Mouse (Mus musculus) splenic B cell, adult 2 months (primary cell): ENCODE measurements around the gene Tmod2.
"Not testable (repeated sequence)": the region's sequence is repeated elsewhere in the genome, so short reads cannot be mapped to it uniquely, and the experiment has no call there.

ENCODE experiments used
- DNase-seq: peaks from one replicate; pipeline ENCODE4 v3.0.0-alpha.2; 2011; ENCODE audit warnings: low read depth, low spot score
- H3K27me3 ChIP-seq: 2 replicates; pipeline ENCODE4 v1.6.1; 2012; ENCODE audit warnings: mild to moderate bottlenecking, low read length, moderate library complexity, mixed read lengths; ENCODE audit not compliant: control insufficient read depth, poor library complexity, insufficient read depth, severe bottlenecking
- H3K36me3 ChIP-seq: 2 replicates; pipeline ENCODE4 v1.6.1; 2012; ENCODE audit warnings: mild to moderate bottlenecking, low read length, moderate library complexity, mixed read lengths; ENCODE audit not compliant: control insufficient read depth, poor library complexity, insufficient read depth, severe bottlenecking

Gene Tmod2

DNA sequence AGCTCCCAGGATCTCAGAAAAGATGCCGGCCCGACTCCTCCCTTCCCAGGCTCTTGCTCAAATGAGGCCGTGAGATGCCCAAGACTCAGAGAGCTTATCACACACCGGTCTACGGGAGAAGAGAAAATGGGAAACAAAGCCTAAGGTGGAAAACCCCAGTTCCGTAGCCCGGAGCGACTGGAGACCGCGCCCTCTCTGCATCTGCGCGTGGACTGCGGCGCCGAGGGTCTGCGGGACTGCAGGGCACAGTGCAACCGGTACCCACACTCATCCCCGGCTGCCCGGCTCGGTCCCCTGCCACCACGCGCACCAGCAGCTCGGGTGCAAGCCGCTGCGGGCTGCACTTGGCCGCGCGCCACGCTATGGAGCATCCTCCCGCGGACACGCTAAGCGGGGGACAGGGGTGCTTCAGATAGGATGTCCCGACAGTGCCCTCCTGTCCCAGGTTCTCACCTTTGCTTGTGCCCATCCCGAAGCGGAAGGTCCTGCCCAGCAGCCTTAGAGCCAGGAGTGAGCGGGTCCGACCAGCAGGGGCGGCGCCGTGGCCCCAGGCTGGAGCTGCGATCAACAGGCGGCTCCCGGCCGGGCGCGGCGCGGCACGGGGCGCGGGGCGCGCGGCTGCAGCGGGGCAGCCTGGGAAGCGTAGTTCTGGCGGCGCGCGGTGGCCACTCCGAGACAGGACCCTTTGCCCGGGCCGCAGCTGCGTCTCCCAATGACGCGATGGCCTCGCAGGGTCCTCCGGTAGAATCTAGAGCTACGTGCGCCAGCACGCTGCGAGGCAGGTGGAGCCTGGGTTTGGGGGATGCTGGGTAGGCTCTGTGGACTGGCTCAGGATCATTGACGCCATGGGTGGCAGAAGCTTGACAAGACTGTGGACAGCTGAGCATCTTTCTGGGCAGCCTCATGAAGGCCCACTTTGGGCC is at the start of gene Tmod2:
Gene Tmod2, minus strand, starts transcription at position 755 of the 923 bp plus-strand sequence.
- DNase-seq: no peak
- H3K36me3 ChIP-seq: no peaks in the 10 kb centered on the region

DNA sequence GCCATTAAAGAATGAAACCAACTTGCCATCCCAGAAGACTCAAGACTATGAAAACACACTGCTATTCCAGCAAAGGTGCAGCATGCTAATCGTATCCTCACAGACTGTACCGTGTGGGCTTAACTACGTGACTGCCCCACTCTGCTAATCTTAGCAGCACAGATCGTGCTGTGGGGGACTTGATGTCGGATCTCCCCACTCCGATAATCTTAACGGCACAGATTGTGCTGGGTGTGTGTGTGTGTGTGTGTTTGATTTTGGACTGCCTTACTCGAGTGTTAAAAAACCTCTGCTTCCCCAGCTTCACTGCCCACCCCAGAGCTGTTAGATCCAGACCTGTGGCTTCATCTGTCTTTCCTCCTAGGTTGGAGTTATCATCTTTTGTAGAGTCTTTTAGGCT is 49.8 kb upstream of the Tmod2 start:
- no peaks in the 10 kb centered on the region for H3K27me3 ChIP-seq
- no peak for DNase-seq
- H3K36me3 ChIP-seq: no peaks in the 10 kb centered on the region

More for the DNA sequence above, at the start of gene Tmod2:
- H3K27me3 ChIP-seq: no peaks in the 10 kb centered on the region

DNA sequence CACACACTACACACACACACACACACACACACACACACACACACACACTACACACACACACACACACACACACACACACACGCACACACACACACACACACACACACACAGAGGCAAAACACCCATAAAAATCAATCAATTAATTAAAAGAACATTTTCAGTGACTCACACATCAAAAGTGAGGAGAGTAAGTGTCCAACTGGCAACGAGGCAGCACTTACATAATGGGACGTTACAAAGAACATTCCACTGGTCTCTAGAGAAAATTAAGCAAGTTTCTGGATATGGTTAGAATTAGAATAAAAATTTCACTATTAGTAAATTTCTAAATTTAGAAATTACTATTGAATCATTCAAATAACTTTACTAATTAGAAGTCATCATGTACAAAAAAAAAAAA is 45.3 kb upstream of the Tmod2 start:
- H3K36me3 ChIP-seq, H3K27me3 ChIP-seq, DNase-seq: not testable (repeated sequence)

DNA sequence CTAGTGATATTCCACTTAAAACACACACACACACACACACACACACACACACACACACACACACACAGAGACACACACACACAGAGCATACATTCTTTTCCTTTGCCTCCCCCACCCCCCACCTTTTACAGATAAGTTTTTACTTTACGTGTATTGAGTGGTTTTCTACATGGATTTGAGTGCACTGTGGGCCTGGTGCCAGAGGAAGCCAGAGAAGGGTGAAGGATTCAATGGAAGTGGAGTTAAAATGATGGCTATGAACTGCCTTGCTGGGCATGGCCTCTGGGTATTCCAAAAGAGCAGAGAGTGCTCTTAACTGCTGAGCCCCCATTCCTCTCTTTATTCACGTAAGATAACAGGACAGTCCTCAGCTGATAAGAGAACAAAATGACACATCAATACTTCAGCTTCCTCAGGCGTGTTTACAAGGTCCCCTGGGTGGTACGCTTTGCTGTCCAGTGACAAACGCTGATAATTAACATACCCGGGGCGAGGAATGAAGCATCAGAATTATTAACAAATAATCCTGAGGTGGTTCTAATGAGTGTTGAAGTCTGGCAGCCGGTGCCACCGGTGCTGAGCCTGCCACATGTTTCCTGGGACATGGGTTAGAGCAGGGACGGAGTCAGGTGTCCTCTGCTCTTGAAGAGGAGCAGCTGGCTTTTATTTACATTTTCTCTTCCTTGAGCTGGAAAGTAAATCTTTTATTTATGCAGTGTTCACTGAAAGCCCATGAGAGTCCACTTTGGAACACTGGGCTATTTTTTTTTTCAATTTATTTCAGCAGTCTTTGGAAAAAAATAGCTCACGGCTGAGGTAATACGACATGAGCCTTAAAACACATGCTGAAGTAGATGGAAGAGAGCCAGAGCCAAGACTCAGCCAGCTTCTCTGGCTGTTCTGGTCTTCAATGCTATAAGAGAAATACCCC is 43.1 kb upstream of the Tmod2 start:
- Histone ChIP-seq H3K27me3 (no peaks in the 10 kb centered on the region), H3K36me3 (no peaks in the 10 kb centered on the region)
- DNase-seq: no peak

DNA sequence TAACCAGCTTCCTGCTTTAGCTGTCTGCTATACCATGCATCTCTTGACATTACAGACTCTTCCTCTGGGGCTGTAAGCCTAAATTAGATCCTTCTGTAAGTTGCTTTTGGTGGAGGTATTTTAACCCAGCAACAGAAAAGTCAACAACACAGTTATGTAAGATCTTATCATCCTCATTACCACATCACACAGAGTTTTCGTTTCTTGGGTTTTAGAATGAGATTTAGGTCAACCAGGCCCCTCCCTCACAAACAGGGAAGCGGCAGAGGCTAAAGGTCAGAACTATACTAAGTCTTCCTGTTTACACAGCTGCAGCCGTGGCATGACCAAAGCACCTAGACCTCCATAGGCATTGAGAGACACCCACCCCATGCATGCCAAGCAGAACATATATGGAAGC is 34.3 kb upstream of the Tmod2 start:
- no peaks in the 10 kb centered on the region for H3K27me3 ChIP-seq
- no peaks in the 10 kb centered on the region for H3K36me3 ChIP-seq
- DNase-seq: no peak

DNA sequence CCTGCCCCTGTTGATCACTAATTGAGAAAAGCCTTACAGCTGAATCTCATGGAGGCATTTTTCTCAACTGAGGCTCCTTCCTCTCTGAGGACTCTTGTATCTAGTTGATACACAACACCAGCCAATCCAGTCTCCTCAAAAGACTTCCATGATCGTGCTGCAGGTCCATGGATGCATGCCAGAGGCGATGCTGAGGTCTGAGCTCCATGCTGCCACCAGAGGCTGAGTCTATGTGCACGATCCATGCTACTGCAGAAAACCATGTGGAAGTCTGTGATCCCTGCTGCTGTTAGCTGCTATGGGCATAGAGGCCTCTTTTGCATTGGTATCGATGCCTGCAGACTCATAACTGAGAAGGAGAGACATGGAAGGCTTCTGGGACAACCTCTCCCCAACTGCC is 23.1 kb upstream of the Tmod2 start:
- H3K27me3 ChIP-seq: no peaks in the 10 kb centered on the region
- H3K36me3 ChIP-seq: no peaks in the 10 kb centered on the region
- DNase-seq: no peak

DNA sequence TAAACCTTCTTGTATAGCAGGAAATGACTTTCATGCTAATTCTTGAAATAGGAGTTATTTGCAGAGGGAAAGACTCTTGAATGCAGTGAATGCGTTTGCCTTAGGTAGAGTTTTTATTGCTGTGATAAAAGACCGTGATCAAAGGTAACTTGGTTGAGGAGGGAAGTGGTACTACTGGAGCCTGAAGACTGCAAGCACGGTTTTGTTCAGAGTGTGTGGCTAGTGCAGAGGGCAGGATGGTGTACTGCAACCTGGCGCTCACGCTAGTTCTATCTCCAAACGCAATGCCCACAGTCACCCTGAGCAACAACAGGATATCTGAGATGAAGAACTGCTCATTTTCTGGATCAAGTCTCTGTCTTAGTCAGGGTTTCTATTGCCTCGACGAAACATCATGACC is 22.5 kb upstream of the Tmod2 start:
- DNase-seq: no peak
- H3K36me3 ChIP-seq: no peaks in the 10 kb centered on the region
- H3K27me3 ChIP-seq: no peaks in the 10 kb centered on the region

DNA sequence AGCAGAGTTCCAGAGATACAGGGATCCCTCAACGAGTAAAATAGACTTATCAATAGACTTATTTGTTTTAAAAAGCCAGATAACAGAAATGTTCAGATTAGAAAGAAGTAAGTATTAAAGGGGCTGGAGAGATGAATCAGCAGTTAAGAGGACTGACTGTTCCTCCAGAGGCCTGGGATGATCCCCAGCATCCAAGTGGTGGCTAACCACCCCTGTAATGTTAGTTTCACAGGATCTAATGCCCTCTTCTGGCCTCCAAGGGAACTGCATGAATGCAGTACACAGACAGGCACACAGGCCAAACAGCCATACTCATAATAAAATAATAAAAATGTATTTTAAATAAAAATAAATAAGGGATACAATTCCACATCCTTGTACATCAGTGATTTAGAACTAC is 21.8 kb upstream of the Tmod2 start:
- Histone ChIP-seq H3K36me3 (no peaks in the 10 kb centered on the region), H3K27me3 (no peaks in the 10 kb centered on the region)
- DNase-seq: peak; percentile 34

DNA sequence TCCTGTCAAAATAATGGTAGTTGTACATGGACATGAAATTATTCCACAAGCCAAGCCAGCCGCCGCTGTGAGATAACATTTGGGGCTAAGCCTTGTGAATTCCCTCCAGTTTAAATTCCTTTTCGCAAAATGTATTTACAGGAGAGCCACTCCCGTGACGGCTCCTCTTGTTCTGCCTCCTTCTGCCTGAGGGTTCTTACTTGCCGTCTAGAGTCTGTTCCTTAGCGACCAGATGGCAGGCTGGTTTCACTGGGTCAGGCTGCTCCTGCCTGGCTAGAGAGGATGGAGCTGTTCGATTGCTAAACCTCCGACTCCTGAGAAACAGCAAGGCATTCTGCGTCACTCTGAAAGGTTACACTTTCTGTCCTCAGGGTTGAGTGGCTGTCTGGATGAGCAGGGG is 21.0 kb upstream of the Tmod2 start:
- H3K27me3 ChIP-seq: no peaks in the 10 kb centered on the region
- no peaks in the 10 kb centered on the region for H3K36me3 ChIP-seq
- DNase-seq: no peak

DNA sequence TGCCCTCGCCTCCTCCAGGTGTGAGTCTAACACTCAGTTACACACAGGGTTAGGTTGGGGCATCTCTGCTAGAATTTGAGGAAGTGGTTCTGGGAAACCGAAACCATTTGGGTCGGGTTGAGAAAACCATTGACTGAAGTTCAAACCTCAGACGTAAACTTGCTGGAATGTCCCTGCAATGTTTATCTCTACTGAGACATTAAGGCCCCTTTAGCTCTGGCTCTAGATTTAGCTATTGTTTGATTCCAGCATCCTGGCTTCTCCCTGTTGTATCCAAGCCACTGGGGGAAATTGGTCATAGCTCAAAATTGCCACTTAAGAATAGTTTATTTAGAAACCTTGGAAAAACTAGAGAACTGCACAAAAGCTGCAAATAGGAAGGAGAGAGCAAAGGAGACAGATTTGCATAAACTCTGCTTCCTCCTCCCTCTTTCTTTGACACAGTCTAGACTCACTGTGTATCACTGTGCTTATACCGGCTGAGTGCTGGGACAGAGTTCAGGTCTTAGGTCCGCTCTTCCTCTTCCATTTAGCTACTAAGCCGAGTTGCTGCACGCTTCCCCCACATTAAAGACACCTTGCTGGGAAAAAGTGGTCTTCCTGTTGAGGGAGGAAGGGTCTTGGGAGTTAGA is 19.8 kb upstream of the Tmod2 start:
- Histone ChIP-seq H3K27me3 (no peaks in the 10 kb centered on the region), H3K36me3 (no peaks in the 10 kb centered on the region)
- DNase-seq: peak; percentile 50

DNA sequence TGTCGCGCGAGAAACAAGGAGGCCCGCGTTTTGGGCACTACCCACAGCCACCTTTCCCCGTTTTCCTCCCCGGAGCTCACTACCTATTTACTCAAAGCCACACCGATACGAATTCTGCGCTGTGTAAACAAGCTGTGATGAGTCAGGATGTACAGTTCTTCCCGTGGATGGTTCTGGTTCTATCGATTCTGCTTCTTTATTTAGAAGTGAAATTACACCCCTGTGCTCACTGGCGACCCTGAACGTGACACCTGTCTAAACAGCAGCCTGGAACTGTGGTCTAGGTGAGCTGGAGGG is 15.1 kb upstream of the Tmod2 start:
- Histone ChIP-seq H3K36me3 (no peaks in the 10 kb centered on the region), H3K27me3 (no peaks in the 10 kb centered on the region)
- no peak for DNase-seq

DNA sequence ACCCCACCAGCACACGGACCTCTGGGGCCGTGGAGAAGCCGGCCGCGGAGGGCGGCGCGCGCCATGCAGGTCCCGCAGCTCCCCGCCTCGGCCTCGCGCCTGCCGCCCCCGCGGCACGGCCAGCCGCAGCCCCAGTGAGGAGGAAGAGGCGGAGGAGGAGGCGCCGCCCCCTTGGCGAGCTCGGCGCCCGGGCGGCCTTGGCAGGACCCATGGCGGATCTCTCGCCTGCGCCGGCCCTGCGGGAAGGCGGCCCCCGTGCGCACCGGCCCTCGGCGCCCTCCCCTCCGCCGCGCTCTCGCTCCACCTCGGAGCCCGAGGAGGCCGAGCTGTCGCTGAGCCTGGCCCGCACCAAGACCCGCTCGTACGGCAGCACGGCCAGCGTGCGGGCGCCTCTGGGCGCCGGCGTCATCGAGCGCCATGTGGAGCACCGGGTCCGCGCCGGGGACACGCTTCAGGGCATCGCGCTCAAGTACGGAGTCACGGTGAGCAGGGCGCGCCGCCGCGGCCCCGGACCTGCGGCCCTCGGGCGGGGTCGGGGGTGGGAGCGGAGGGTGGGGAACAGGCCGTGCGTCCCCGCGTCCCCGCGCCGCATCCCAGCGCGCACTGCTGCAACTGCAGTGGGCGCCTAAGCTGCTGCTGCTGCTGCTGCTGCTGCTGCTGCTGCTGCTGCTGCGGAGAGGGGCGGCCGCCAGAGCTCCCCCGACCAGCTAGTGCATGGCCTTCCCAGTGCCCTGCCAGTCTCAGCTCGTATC is 14.6 kb upstream of the Tmod2 start, which contains the start of gene Lysmd2:
Gene Lysmd2, plus strand, starts transcription at position 186 of the 752 bp plus-strand sequence.
- Histone ChIP-seq H3K27me3 (no peaks in the 10 kb centered on the region), H3K36me3 (no peaks in the 10 kb centered on the region)
- DNase-seq: peak; percentile 24

DNA sequence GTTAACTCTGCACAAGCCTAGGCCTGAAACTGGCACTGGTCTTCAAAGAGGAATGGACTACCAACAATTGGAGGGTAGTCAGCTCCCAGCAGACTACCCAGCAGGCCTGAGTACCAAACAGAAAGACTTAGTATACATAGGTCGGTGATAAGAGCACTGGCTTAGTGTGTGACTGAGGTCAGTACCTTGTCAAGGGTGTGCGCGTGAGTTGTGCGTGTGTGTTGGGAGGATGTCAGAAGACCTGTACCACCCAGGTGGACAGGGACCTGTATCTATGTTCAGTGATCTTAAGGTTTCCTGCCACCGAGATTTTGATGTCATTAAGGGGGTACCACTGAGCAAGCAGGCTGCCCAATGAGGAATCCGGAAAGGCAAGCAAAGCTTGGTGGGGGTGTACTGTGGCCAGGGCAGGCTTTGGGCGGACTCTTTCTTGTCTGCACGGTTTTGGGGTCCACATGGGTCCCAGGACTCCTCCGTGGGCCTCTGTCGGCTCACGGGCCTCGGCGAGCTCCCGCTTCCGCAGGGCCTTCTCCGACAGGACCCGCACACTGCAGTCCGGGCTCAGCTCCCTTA is 13.9 kb upstream of the Tmod2 start:
- Histone ChIP-seq H3K36me3 (no peaks in the 10 kb centered on the region), H3K27me3 (no peaks in the 10 kb centered on the region)
- DNase-seq: no peak

DNA sequence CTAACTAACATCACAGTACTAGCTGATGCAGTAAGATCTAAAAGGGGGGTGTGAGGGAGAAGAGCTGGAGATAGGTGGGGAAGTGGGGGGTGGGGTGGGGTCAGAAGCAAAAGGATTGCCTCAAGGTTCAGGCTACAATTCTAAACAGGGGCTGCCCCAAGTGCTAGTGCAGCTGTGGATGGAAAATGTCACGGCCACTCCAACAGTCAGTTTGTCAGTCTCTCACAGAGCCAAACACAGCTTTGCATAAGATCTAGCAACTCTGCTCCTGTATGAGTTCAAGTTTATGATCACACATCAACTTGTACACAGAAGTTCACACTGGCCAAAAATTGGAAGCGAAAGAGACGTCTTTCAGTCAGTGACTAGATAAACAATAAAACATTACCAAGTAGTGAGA is 10.3 kb upstream of the Tmod2 start:
- Histone ChIP-seq H3K36me3 (no peaks in the 10 kb centered on the region), H3K27me3 (no peaks in the 10 kb centered on the region; the same call in 1 of the 2 replicates)
- DNase-seq: peak; percentile 17
